Mouse (Mus musculus) C2C12 (cell line): ENCODE measurements around the gene Gpc5.

Experiments used
- CTCF ChIP-seq: IDR thresholded peaks from one replicate; pipeline ENCODE4 v1.5.1; 2011; ENCODE audit not compliant: control insufficient read depth, insufficient read depth, insufficient read length
- FOSL1 ChIP-seq: IDR thresholded peaks from one replicate; pipeline ENCODE4 v1.8.0; 2011; ENCODE audit warnings: mild to moderate bottlenecking, low read length; ENCODE audit not compliant: poor library complexity, insufficient read depth, severe bottlenecking
- MAX ChIP-seq: IDR thresholded peaks from one replicate; pipeline ENCODE4 v1.6.1; 2011; ENCODE audit warnings: mild to moderate bottlenecking, control low read depth
- MYOD1 ChIP-seq: IDR thresholded peaks from one replicate; pipeline ENCODE4 v1.6.1; 2011; ENCODE audit warnings: low read depth; ENCODE audit not compliant: control insufficient read depth, insufficient read length
- USF1 ChIP-seq: IDR thresholded peaks from one replicate; pipeline ENCODE4 v1.6.1; 2011; ENCODE audit warnings: low read depth, mild to moderate bottlenecking, control low read depth, moderate library complexity

GRCm38 (mm10) chr14:115042660-115043059 is 49.4 kb upstream of the Gpc5 start:
- TF ChIP-seq FOSL1 (no peak), CTCF (no peak), MAX (no peak), USF1 (no peak), MYOD1 (no peak)
